Mouse (Mus musculus): ENCODE data around the gene Man2b2.

The Man2b2 gene

GRCm38 (mm10) chr5:36829913-36830879, at the start of gene Man2b2:
TSS of gene Man2b2 (minus strand) at chr5:36830653.
- DNase-seq (ENCODE audit: extremely low spot score, low spot score): peak; percentile 98

DNA sequence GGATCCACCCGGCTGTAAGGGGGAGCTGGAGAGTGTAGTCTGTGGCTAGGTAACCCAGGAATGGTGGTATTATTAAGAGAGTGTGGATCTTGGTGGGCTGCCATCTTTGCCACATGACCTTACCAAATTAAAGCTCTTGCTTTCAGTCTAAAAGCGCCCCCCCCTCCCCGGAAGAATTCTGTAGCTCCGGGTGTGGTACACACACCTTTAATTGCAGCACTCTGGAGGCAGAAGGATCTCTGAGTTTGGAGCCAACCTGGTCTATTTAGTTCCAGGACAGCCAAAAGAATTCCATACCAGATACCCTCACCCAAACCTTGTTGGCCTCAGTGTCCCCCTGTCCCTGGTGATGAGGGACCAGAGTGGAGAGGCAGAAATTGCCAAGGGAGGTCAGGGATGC, 48.3 kb upstream of the Man2b2 start:
- DNase-seq (ENCODE audit: extremely low spot score, low spot score): no peak

DNA sequence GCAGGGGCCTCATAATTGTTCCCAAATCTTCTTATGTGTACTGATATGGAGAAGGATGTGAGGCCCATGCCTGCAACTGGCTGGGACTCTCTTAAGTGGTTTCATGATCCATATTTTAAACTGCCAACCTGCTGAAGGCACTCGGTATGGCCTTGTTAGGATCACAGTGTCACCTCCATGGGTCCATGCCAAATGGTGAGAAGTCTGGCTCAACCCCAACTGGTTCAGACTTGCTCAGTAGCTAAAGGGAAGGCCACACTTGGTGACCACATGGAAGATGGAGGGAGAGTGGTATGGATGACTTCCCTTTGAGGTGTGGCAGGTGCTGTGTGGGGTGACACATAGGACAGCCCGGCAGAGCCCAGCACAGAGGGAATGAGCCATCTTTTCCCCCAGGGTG, 47.2 kb upstream of the Man2b2 start:
- DNase-seq (ENCODE audit: extremely low spot score, low spot score): no peak

DNA sequence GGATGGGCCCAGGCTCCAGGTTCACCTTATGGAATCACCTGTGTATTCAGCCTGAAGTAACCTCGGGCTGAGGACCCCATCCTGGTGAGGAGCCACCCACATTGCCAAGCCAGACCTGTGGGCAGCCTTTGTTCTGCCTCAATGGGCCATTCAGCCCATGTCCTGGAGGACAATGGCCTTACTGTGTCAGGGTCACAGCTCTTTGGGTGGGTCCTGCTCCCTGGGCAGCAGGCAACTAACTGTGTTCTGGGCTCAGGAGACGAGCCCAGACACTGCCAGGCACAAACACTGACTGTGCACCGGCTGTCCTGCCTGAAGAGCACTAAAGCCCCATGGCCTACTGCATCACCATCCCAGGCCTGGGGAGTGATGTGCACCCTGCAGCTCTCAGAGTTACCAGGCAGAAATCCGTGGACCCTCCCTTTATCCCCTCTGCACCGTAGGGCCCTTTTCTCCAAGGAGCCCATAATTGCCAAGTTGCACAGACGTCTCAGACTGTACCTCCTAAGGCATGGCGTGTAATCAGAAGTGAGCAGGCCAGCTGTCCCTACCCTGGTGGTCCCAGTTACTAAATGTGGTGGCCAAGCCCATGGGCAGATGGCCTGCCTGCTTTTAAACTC, 46.4 kb upstream of the Man2b2 start:
- no peak for DNase-seq (ENCODE audit: extremely low spot score, low spot score)

DNA sequence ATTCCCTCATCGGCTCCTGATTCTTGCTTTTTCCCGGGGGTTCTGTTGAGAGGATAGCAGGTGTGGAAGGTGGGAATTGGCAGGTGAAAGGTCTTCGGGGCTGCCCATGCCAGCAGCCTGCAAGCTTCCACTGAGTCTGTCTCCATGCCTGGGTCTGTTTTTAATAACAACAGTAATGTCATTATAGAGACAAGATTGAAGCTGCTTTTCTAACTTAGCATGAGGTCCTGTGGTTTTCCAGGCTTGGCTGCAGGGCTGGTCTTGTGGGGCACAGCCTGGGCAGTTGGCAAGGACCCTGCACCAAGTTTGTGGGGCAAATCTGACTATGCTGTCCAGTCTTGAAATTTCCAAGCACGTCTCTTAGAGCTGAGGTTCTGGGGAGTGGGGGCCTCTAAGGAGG, 45.5 kb upstream of the Man2b2 start:
- no peak for DNase-seq (ENCODE audit: extremely low spot score, low spot score)

GRCm38 (mm10) chr5:36870916-36871315, 40.5 kb upstream of the Man2b2 start:
- DNase-seq (ENCODE audit: extremely low spot score, low spot score): no peak

GRCm38 (mm10) chr5:36869578-36870236, 39.3 kb upstream of the Man2b2 start:
- peak; percentile 54 for DNase-seq (ENCODE audit: extremely low spot score, low spot score)

- peak; percentile 23 for DNase-seq (ENCODE audit: extremely low spot score, low spot score)
Measured at GRCm38 (mm10) chr5:36869186-36869577, 38.7 kb upstream of the Man2b2 start.

DNA sequence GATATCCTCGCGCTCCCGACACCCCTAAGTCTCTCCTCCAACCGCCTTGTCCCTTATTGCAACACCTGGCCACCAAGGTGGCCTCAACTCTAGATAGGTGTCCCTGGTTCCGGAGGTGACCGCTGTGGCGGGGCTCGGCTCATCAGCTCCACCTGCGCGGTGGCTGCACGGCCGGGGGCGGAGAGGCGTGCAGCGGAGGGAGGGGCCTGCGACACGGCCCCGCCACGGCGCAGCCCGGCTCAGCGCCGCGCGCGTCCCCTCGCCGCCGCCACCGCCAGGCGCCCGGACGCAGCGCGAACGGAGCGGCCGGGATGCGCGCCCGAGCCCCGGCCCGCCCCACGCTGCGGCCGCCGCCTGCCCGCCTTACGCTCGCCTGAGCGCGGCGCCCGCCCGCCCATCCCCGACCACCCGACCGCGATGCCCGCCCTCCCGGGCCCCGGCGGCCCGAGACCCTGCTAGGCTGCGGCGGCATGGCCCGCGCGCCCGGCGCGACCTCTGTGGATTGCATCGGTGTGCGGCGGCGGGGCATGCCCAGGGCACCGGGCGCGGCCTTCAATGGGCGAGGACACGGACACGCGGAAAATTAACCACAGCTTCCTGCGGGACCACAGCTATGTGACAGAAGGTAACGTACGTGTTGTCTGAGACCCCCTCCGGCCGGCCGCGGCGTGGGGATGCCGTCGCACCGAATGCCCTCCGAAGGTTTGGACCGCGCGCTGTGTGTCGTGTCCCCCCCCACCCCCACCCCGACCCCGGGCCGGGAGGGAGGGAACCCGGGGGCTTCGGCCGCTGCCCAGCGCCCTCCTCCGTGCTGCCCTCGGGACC, 38.0 kb upstream of the Man2b2 start, which contains the start of gene Ppp2r2c:
Ppp2r2c (plus strand) TSS at position 248 of the 825 bp plus-strand sequence.
- peak; percentile 29 for DNase-seq (ENCODE audit: extremely low spot score, low spot score)

- DNase-seq (ENCODE audit: extremely low spot score, low spot score): no peak
Measured at GRCm38 (mm10) chr5:36867561-36867960, 37.1 kb upstream of the Man2b2 start.

DNA sequence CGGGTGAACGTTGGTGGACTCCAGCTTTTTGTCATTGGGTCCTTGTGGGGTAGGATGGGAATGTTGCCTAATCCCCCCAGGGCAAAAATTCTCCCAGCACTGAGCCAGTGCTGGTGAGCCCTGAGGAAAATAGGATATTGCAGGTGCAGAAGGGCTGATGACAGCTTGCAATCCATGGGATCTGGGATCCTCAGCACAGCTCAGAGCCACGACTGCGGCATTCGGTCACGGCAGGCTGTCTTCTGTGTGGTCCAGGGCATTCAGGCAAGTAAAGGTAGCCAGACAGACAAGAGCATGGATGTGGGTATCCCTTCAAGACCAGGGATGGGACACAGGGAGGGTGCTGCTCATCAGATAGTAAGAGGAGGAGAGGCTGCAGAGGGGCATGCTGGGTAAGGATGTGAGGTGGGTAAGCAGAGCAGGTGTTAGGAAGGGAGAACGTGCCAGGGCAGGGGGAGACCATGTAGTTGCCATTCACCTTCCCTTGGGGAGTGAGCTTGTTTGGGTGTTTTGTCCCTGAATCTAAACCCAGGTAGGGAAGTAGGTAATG, 36.3 kb upstream of the Man2b2 start:
- DNase-seq (ENCODE audit: extremely low spot score, low spot score): no peak

GRCm38 (mm10) chr5:36861084-36861483, 30.6 kb upstream of the Man2b2 start:
- no peak for DNase-seq (ENCODE audit: extremely low spot score, low spot score)

DNA sequence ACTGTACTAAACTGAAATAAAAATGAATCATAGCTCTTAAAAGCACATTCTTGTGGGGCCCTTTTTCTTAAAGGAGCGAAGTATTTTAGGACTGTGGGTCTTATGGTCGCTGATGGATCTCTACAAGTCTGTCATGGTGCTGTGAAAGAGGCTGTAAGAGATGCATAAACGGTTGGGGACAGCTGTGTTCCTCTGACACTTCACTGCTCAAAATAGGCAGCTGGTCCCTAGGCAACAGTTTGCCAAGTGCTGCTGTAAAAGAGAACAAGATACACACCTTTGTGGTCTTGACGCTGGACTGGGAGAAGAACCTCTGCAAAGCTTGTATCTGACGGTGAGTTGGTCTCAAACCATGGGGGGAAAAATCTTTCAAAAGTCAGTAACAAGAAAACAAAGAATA, 27.1 kb upstream of the Man2b2 start:
- DNase-seq (ENCODE audit: extremely low spot score, low spot score): no peak

DNA sequence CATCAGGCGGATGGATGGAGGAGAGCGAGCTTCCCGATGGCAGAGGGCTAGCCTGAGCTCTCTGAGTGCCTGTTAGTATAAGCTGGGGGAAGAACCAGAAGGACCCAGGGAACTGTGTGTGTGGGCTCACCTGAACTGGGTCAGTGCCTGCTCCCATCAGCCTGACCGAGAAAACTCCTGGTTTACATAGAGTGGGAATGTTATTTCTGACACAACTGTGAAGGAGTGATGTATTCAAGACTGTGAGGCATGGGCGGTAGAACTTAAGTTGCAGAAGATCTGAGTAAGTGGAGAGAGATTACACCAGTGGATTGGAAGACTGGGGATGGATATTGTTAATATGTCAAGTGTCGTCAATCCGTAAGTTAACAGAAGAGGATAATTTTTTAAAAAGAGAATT, 26.1 kb upstream of the Man2b2 start:
- no peak for DNase-seq (ENCODE audit: extremely low spot score, low spot score)

DNA sequence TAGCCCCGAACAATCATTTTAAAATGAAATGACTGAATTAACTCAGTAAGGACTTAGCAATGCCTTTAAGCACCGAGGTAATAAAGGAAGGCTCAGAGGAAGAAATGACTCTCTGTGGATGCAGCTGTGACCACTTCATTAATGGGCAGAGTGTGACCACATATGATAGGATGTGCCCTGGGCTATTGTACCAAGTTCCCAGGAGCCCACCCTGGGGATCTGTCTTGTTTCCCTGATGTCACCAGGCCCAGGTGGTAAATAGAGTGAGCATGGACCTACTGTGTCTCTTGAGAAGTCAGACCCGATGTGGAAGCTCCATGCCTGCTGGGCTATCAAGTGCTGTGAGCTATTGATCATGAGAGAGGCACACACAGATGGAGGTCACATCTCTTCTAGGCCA, 24.7 kb upstream of the Man2b2 start:
- DNase-seq (ENCODE audit: extremely low spot score, low spot score): no peak

GRCm38 (mm10) chr5:36851572-36851971, 21.1 kb upstream of the Man2b2 start:
- no peak for DNase-seq (ENCODE audit: extremely low spot score, low spot score)

DNA sequence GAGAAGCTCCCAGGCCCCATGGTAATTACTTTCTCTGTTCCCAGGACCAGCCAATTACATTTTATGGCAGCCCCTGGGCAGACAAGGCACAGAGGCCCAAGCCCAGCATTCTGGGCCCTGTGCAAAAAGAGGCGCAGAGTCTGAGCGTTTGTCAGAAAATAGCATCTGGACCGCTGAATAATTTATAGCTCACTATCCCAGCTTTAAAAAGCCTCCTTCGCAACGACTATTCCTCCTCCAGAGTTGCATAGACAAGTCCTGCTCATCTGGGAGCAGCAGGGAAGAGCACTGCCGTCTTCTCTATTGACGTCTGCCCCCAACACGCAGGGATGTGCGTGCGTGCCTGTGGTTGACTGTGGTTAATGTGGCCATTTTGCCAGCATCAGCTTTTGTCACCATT, 14.0 kb upstream of the Man2b2 start:
- no peak for DNase-seq (ENCODE audit: extremely low spot score, low spot score)

- DNase-seq (ENCODE audit: extremely low spot score, low spot score): no peak
Measured at GRCm38 (mm10) chr5:36841701-36842100, 11.2 kb upstream of the Man2b2 start.

DNA sequence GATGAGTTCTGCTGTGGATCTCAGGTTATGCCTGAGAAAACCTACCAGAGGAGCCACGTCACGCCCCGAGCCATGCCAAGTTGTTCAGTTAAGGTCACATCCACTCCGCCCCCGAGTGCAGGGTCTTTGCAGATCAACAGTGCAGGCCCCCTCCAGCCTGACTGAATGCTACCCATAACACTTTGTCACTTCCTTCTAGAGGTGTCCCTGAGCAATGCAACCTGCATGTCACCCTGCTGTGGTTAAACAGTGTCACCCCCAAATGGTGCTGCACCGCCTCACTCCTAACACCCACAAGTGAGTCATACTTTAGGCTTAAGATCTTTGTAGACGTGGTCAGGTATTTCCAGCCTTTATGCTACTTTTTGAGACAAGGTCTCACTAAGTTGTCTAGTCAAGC, 9.6 kb upstream of the Man2b2 start:
- DNase-seq (ENCODE audit: extremely low spot score, low spot score): no peak

DNA sequence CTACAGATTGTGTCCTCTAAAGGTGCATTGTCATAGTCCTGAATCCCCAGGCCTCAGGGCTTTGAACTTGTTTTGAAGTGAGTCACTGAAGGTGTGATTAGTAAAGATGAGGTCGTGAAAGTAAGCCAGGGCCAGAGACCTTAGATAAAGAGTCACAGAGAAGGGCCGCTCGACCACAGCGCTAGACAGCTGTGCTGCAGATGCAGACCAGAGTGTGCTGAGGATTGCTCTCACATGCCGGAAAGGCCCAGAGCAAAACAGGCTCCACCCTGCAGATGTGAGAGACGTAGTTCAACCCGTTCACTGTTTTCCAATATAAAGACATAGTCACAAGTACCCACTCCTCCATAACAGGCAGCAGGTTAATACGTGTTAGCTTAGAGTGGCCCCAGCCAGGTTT, 9.1 kb upstream of the Man2b2 start:
- no peak for DNase-seq (ENCODE audit: extremely low spot score, low spot score)

GRCm38 (mm10) chr5:36839032-36839431, 8.6 kb upstream of the Man2b2 start:
- no peak for DNase-seq (ENCODE audit: extremely low spot score, low spot score)
